In genomic region chr15:25915013-25915412, GRCm38 (mm10) we compare ENCODE assay signal across 8 mouse cellular contexts.
DNase-seq lines count a peak whose midpoint lies in the region; ATAC-seq and TF ChIP-seq lines count a peak whose summit lies in the region.

No protein-coding gene starts in this region.

- no peak for TF ChIP-seq CTCF in thymus, adult 2 months (IDR thresholded peaks at IDR 0.05; ENCODE audit: borderline replicate concordance, control insufficient read depth, extremely low read depth, insufficient read depth, low read length, poor library complexity)

- intact Hi-C loops in gastrocnemius, postnatal 36 days (cut with DNase I), result no loop called here

- WGBS in kidney, embryonic 16.5 days, result 60% methylated on average over 10 of the region's 10 CpGs
- WGBS in thymus, adult 2 months, result 94% methylated on average over 10 of the region's 10 CpGs

- peak overlapping the region; percentile 27; the same call in 1 of the 2 replicates for H3K27ac ChIP-seq in kidney, embryonic 16.5 days (ENCODE audit: low read length)
- no peak overlapping the region for H3K27ac ChIP-seq in thymus, adult 2 months (ENCODE audit: control insufficient read depth, insufficient read depth, low read length)

- peak; percentile 77 for DNase-seq in 3134 (ENCODE audit: extremely low read depth, insufficient read length, low spot score)
- peak; percentile 92 for DNase-seq in Muller cell, postnatal 12 days (ENCODE audit: inconsistent ontology term)
- DNase-seq in gastrocnemius, postnatal 36 days, result peak; percentile 53 to 67
- no peak for DNase-seq in cerebellum, adult 18-20 months
- no peak for DNase-seq in cerebellum, postnatal 36 days
- no peak for DNase-seq in thymus, adult 2 months
- DNase-seq in B cell, adult 2 months, result no peak

- H3K4me3 ChIP-seq in kidney, embryonic 16.5 days (ENCODE audit: low read length), result no peak overlapping the region
- no peak overlapping the region for H3K4me3 ChIP-seq in thymus, adult 2 months (ENCODE audit: control insufficient read depth, insufficient read depth, low read length)

- TF ChIP-seq POLR2A in thymus, adult 2 months (IDR thresholded peaks at IDR 0.05; ENCODE audit: control insufficient read depth, extremely low read depth, insufficient read depth, low read length, poor library complexity), result no peak

- no peak overlapping the region for H3K9ac ChIP-seq in kidney, embryonic 16.5 days (replicated peaks; ENCODE audit: low read length)

- no peak overlapping the region for H3K4me2 ChIP-seq in kidney, embryonic 16.5 days (replicated peaks; ENCODE audit: low read depth, low read length)

- H3K36me3 ChIP-seq in kidney, embryonic 16.5 days (ENCODE audit: insufficient read depth, low read length), result no peaks in the 10 kb centered on the region
- H3K36me3 ChIP-seq in thymus, adult 2 months (ENCODE audit: control insufficient read depth, insufficient read depth, low read length), result no peaks in the 10 kb centered on the region

- no peaks in the 10 kb centered on the region for H3K9me3 ChIP-seq in kidney, embryonic 16.5 days (ENCODE audit: low read length)

- peaks cover 14% of the 10 kb centered on the region for H3K4me1 ChIP-seq in kidney, embryonic 16.5 days (ENCODE audit: insufficient read depth, low read length)
- peaks cover 16% of the 10 kb centered on the region for H3K4me1 ChIP-seq in thymus, adult 2 months (replicated peaks; ENCODE audit: control insufficient read depth, insufficient read depth, low read length)

- no peaks in the 10 kb centered on the region for H3K27me3 ChIP-seq in kidney, embryonic 16.5 days (ENCODE audit: insufficient read depth, low read length)
- H3K27me3 ChIP-seq in thymus, adult 2 months (ENCODE audit: control insufficient read depth, insufficient read depth, low read length), result no peaks in the 10 kb centered on the region

- ATAC-seq in kidney, embryonic 16.5 days (ENCODE audit: low FRiP score, low TSS enrichment), result no peak

Comparison
In these comparisons a context has a peak if more than half of its experiments do, and no peak if none do; other contexts are left out.
1. DNase-seq: peak in 3134 (single experiment), Muller cell, postnatal 12 days (single experiment) and gastrocnemius, postnatal 36 days (2 of 2); none in cerebellum, adult 18-20 months (0 of 2), cerebellum, postnatal 36 days (0 of 2), thymus, adult 2 months (single experiment) and B cell, adult 2 months (0 of 2).